Mouse (Mus musculus): Measurements from ENCODE around the gene Rrm2. TPM values are rescaled to one million over a fixed set of nuclear protein-coding genes. Genes with fewer than 3 reads are reported as not detected.

Gene Rrm2
- polyA plus RNA-seq, 2 experiments: 60.6 to 128 TPM

GRCm38 (mm10) chr12:24750521-24750920 is 42.5 kb downstream of the Rrm2 start:
- WGBS: 82% methylated on average over 6 of the region's 6 CpGs
- Histone ChIP-seq H3K27me3 (ENCODE audit: control insufficient read depth, insufficient read depth, low read length) (no peaks in the 10 kb centered on the region), H3K27ac (replicated peaks; ENCODE audit: low read depth, low read length) (no peak overlapping the region), H3K4me1 (ENCODE audit: control insufficient read depth, insufficient read depth, low read length) (no peaks in the 10 kb centered on the region), H3K9ac (ENCODE audit: low read depth, low read length, severe bottlenecking) (no peak overlapping the region), H3K9me3 (ENCODE audit: control insufficient read depth, low read length) (no peaks in the 10 kb centered on the region), H3K4me2 (replicated peaks; ENCODE audit: low read depth, low read length, severe bottlenecking) (no peak overlapping the region), H3K36me3 (ENCODE audit: control insufficient read depth, insufficient read depth, low read length) (no peaks in the 10 kb centered on the region), H3K4me3 (replicated peaks; ENCODE audit: low read length) (no peak overlapping the region)
- no peak for DNase-seq (ENCODE audit: low spot score)
- TF ChIP-seq POLR2A (IDR thresholded peaks at IDR 0.05; ENCODE audit: borderline replicate concordance, extremely low read depth, insufficient read depth, insufficient read length): no peak
- ATAC-seq (ENCODE audit: low FRiP score, low read depth): no peak

DNA sequence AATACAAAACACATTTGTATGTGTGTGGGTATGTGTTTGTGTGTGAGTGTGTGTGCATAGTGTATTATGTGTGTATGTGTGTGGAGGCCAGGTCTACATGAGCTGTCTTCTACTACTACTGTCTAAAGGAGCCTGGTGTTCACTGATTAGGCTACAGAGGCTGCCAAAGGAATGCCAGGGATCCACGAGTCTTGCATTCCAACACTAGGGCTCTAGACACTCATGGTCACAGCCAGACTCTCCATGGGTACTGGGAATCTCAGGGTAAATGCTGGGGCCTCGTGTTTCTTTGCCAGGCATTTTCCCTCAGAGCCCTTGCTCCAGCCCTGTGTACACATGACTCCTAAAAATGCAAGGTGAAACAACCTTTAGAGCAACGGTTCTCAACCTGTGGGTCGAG is 45.6 kb downstream of the Rrm2 start:
- WGBS: 66% methylated on average over 4 of the region's 4 CpGs
- TF ChIP-seq POLR2A (IDR thresholded peaks at IDR 0.05; ENCODE audit: borderline replicate concordance, extremely low read depth, insufficient read depth, insufficient read length): no peak

DNA sequence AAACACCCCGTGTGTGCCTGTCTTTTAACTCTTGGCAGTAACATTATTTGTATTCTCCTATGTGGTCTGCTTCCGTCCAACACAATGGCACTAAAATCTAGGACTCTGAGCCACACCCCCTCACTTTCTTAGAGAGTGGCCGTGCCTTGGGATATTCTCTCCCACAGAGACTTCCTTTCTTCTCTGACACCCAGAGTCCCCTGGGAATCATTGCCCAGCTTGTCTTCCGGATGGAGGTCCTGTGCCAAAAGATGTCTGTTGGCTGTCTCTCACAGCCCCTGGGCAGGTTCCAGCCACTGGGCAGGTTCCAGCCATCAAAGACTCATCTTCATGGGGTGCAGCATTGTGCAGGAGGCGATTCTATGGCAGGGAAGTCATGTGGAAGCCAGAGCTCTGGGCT is 46.7 kb downstream of the Rrm2 start:
- 60% methylated on average over 5 of the region's 5 CpGs for WGBS
- no peaks in the 10 kb centered on the region for H3K4me1 ChIP-seq (ENCODE audit: control insufficient read depth, insufficient read depth, low read length)
- DNase-seq (ENCODE audit: low spot score): no peak
- no peaks in the 10 kb centered on the region for H3K36me3 ChIP-seq (ENCODE audit: control insufficient read depth, insufficient read depth, low read length)
- H3K4me3 ChIP-seq (replicated peaks; ENCODE audit: low read length): no peak overlapping the region
- H3K27me3 ChIP-seq (ENCODE audit: control insufficient read depth, insufficient read depth, low read length): no peaks in the 10 kb centered on the region
- no peak overlapping the region for H3K9ac ChIP-seq (ENCODE audit: low read depth, low read length, severe bottlenecking)
- no peaks in the 10 kb centered on the region for H3K9me3 ChIP-seq (ENCODE audit: control insufficient read depth, low read length)
- H3K27ac ChIP-seq (replicated peaks; ENCODE audit: low read depth, low read length): no peak overlapping the region
- no peak overlapping the region for H3K4me2 ChIP-seq (replicated peaks; ENCODE audit: low read depth, low read length, severe bottlenecking)
- ATAC-seq (ENCODE audit: low FRiP score, low read depth): no peak
- TF ChIP-seq POLR2A (IDR thresholded peaks at IDR 0.05; ENCODE audit: borderline replicate concordance, extremely low read depth, insufficient read depth, insufficient read length): no peak

More for the DNA sequence above, 45.6 kb downstream of the Rrm2 start:
- Histone ChIP-seq H3K27ac (replicated peaks; ENCODE audit: low read depth, low read length) (no peak overlapping the region), H3K36me3 (ENCODE audit: control insufficient read depth, insufficient read depth, low read length) (no peaks in the 10 kb centered on the region), H3K4me3 (replicated peaks; ENCODE audit: low read length) (no peak overlapping the region), H3K9ac (ENCODE audit: low read depth, low read length, severe bottlenecking) (no peak overlapping the region), H3K4me2 (replicated peaks; ENCODE audit: low read depth, low read length, severe bottlenecking) (no peak overlapping the region), H3K27me3 (ENCODE audit: control insufficient read depth, insufficient read depth, low read length) (no peaks in the 10 kb centered on the region), H3K9me3 (ENCODE audit: control insufficient read depth, low read length) (no peaks in the 10 kb centered on the region), H3K4me1 (ENCODE audit: control insufficient read depth, insufficient read depth, low read length) (no peaks in the 10 kb centered on the region)
- no peak for ATAC-seq (ENCODE audit: low FRiP score, low read depth)
- DNase-seq (ENCODE audit: low spot score): no peak

- Histone ChIP-seq H3K9ac (ENCODE audit: low read depth, low read length, severe bottlenecking) (no peak overlapping the region), H3K4me1 (ENCODE audit: control insufficient read depth, insufficient read depth, low read length) (no peaks in the 10 kb centered on the region), H3K27me3 (ENCODE audit: control insufficient read depth, insufficient read depth, low read length) (no peaks in the 10 kb centered on the region), H3K9me3 (ENCODE audit: control insufficient read depth, low read length) (no peaks in the 10 kb centered on the region), H3K4me3 (replicated peaks; ENCODE audit: low read length) (no peak overlapping the region), H3K36me3 (ENCODE audit: control insufficient read depth, insufficient read depth, low read length) (no peaks in the 10 kb centered on the region), H3K27ac (replicated peaks; ENCODE audit: low read depth, low read length) (no peak overlapping the region), H3K4me2 (replicated peaks; ENCODE audit: low read depth, low read length, severe bottlenecking) (no peak overlapping the region)
- ATAC-seq (ENCODE audit: low FRiP score, low read depth): no peak
- no peak for TF ChIP-seq POLR2A (IDR thresholded peaks at IDR 0.05; ENCODE audit: borderline replicate concordance, extremely low read depth, insufficient read depth, insufficient read length)
- no peak for DNase-seq (ENCODE audit: low spot score)
- 89% methylated on average over 9 of the region's 9 CpGs for WGBS
Measured at GRCm38 (mm10) chr12:24755471-24755870, 47.4 kb downstream of the Rrm2 start.

DNA sequence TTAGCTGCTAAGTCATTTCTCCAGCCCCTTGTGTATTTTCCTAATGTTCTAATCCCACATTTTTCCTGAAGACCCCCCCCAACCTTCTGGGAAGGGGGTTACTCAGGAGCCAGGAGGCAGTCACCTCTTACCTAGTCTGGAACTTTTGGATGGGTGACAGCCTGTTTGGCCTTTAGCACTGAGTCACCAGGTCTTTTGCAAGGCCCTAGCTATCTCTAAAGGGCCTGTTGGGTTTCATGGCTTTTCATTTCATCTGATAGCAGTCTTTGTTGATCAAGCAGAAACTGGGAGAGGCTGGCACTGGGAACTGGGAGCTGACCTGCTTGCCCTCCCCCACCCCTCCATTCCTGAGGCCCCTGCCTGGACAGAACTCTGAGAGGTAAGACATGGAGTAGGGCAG is 49.3 kb downstream of the Rrm2 start:
- no peaks in the 10 kb centered on the region for H3K9me3 ChIP-seq (ENCODE audit: control insufficient read depth, low read length)
- H3K36me3 ChIP-seq (ENCODE audit: control insufficient read depth, insufficient read depth, low read length): no peaks in the 10 kb centered on the region
- H3K4me2 ChIP-seq (replicated peaks; ENCODE audit: low read depth, low read length, severe bottlenecking): no peak overlapping the region
- H3K27ac ChIP-seq (replicated peaks; ENCODE audit: low read depth, low read length): no peak overlapping the region
- ATAC-seq (ENCODE audit: low FRiP score, low read depth) (no peak), DNase-seq (ENCODE audit: low spot score) (no peak)
- H3K27me3 ChIP-seq (ENCODE audit: control insufficient read depth, insufficient read depth, low read length): no peaks in the 10 kb centered on the region
- H3K9ac ChIP-seq (ENCODE audit: low read depth, low read length, severe bottlenecking): no peak overlapping the region
- peaks cover 6% of the 10 kb centered on the region for H3K4me1 ChIP-seq (ENCODE audit: control insufficient read depth, insufficient read depth, low read length)
- no peak for TF ChIP-seq POLR2A (IDR thresholded peaks at IDR 0.05; ENCODE audit: borderline replicate concordance, extremely low read depth, insufficient read depth, insufficient read length)
- H3K4me3 ChIP-seq (replicated peaks; ENCODE audit: low read length): no peak overlapping the region

- Histone ChIP-seq H3K36me3 (ENCODE audit: control insufficient read depth, insufficient read depth, low read length) (no peaks in the 10 kb centered on the region), H3K9me3 (ENCODE audit: control insufficient read depth, low read length) (no peaks in the 10 kb centered on the region), H3K4me1 (ENCODE audit: control insufficient read depth, insufficient read depth, low read length) (peaks cover 13% of the 10 kb centered on the region), H3K27me3 (ENCODE audit: control insufficient read depth, insufficient read depth, low read length) (no peaks in the 10 kb centered on the region), H3K9ac (ENCODE audit: low read depth, low read length, severe bottlenecking) (no peak overlapping the region), H3K27ac (replicated peaks; ENCODE audit: low read depth, low read length) (no peak overlapping the region), H3K4me2 (replicated peaks; ENCODE audit: low read depth, low read length, severe bottlenecking) (no peak overlapping the region), H3K4me3 (replicated peaks; ENCODE audit: low read length) (no peak overlapping the region)
- WGBS: 15% methylated on average over 6 of the region's 6 CpGs
- DNase-seq (ENCODE audit: low spot score) (peak; percentile 27), ATAC-seq (ENCODE audit: low FRiP score, low read depth) (no peak)
- no peak for TF ChIP-seq POLR2A (IDR thresholded peaks at IDR 0.05; ENCODE audit: borderline replicate concordance, extremely low read depth, insufficient read depth, insufficient read length)
Measured at GRCm38 (mm10) chr12:24758374-24758773, 50.3 kb downstream of the Rrm2 start.
